Mouse (Mus musculus): ENCODE data around the gene Rbfox1.

GRCm38 (mm10) chr16:6084701-6085365, 199.7 kb downstream of the Rbfox1 start:
- TF ChIP-seq CTCF (IDR thresholded peaks at IDR 0.05; ENCODE audit: borderline replicate concordance, insufficient read depth, low read length) (no peak), POLR2A (IDR thresholded peaks at IDR 0.05; ENCODE audit: low read depth, low read length) (no peak)
